Mouse (Mus musculus) hindbrain, embryonic 11.5 days (tissue): ENCODE data around the gene A730015C16Rik. TPM values are rescaled to one million over a fixed set of nuclear protein-coding genes. Genes with fewer than 3 reads are reported as not detected.
A peak's percentile ranks its signal among the peaks of the same experiment; 100 is the strongest.

Source experiments
- ATAC-seq: fragments of 200-750 bp; cut with Nextera tagmentation; 2 replicates; pipeline ENCODE4 v1.8.0; 2017; ENCODE audit warnings: mild to moderate bottlenecking, moderate TSS enrichment, moderate library complexity; ENCODE audit not compliant: low FRiP score
- DNase-seq: peaks from one replicate; pipeline ENCODE4 v3.0.0-alpha.2; 2015; ENCODE audit warnings: low spot score
- H3K27ac ChIP-seq: fragments of 300-500 bp; sonication (generic); 2 replicates; pipeline ENCODE4 v1.5.1; 2014; ENCODE audit warnings: mild to moderate bottlenecking, low read depth, low read length
- H3K27me3 ChIP-seq: fragments of 300-500 bp; sonication (generic); 2 replicates; pipeline ENCODE4 v1.6.1; 2014; ENCODE audit warnings: mild to moderate bottlenecking, low read length, moderate library complexity, mixed read lengths; ENCODE audit not compliant: control insufficient read depth, insufficient read depth
- H3K36me3 ChIP-seq: fragments of 300-500 bp; sonication (generic); 2 replicates; pipeline ENCODE4 v1.6.1; 2014; ENCODE audit warnings: mild to moderate bottlenecking, low read length, moderate library complexity, mixed read lengths; ENCODE audit not compliant: control insufficient read depth, insufficient read depth
- H3K4me1 ChIP-seq: fragments of 300-500 bp; sonication (generic); replicated peaks from 2 replicates; pipeline ENCODE4 v1.6.1; 2014; ENCODE audit warnings: low read length, mixed read lengths; ENCODE audit not compliant: control insufficient read depth, insufficient read depth
- H3K4me2 ChIP-seq: fragments of 300-500 bp; sonication (generic); replicated peaks from 2 replicates; pipeline ENCODE4 v1.6.1; 2014; ENCODE audit warnings: mild to moderate bottlenecking, low read depth, low read length
- H3K4me3 ChIP-seq: fragments of 300-500 bp; sonication (generic); 2 replicates; pipeline ENCODE4 v1.5.1; 2014; ENCODE audit warnings: low read depth, low read length
- H3K9ac ChIP-seq: fragments of 300-500 bp; sonication (generic); 2 replicates; pipeline ENCODE4 v1.6.1; 2014; ENCODE audit warnings: low read depth, low read length
- H3K9me3 ChIP-seq: fragments of 300-500 bp; sonication (generic); 2 replicates; pipeline ENCODE4 v1.6.1; 2016; ENCODE audit warnings: low read length; ENCODE audit not compliant: control insufficient read depth
- WGBS: fragments of 180-500 bp; shearing (Covaris S2); extraction: QIAGEN DNeasy Blood & Tissue Kit; methylation state at CpG from one replicate; pipeline ENCODE4 v1.1.7; 2014; 5-methylcytosine and 5-hydroxymethylcytosine counted together
- polyA plus RNA-seq: library from polyadenylated mRNA; unstranded; fragments of >200 nt; fragmentation: Nextera tagmentation; extraction: Ambion mirVana; gene quantifications from 2 replicates; pipeline ENCODE4 v1.2.1, GENCODE M21; 2014

The A730015C16Rik gene
- 1.5 and 3.3 TPM in 2 replicates for polyA plus RNA-seq

DNA sequence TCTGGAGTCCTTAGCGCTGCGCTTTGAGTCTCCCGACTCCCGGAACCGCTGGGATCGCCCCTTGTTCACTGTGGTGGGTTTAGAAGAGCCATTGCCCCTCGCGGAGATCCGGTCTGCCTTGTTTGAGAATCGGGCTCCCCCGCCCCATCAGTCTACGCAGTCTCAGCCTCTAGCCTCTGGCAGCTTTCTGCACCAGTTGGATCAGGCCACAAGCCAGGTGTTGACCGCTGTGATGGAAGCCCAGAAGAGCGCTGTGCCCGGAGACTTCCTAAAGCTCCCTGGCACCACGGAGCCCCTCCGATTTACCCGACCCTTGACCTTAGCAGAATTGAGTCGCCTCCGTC is at the start of gene A730015C16Rik:
Gene A730015C16Rik (minus strand): TSS at position 115 of the 344 bp plus-strand sequence.
- peak within 1 kb of the TSS; percentile 77 for H3K27ac ChIP-seq
- no peaks in the 10 kb centered on the region for H3K27me3 ChIP-seq
- WGBS, result 10% methylated on average over 20 of the region's 20 CpGs
- peak within 1 kb of the TSS; percentile 77 for H3K9ac ChIP-seq
- no peaks in the 10 kb centered on the region for H3K36me3 ChIP-seq
- no peaks in the 10 kb centered on the region; the same call in 1 of the 2 replicates for H3K4me1 ChIP-seq
- ATAC-seq, result peak; percentile 26; the same call in 1 of the 2 replicates
- no peak for DNase-seq
- no peaks in the 10 kb centered on the region for H3K9me3 ChIP-seq
- peak within 1 kb of the TSS; percentile 94 for H3K4me3 ChIP-seq
- H3K4me2 ChIP-seq, result peak within 1 kb of the TSS; percentile 95

DNA sequence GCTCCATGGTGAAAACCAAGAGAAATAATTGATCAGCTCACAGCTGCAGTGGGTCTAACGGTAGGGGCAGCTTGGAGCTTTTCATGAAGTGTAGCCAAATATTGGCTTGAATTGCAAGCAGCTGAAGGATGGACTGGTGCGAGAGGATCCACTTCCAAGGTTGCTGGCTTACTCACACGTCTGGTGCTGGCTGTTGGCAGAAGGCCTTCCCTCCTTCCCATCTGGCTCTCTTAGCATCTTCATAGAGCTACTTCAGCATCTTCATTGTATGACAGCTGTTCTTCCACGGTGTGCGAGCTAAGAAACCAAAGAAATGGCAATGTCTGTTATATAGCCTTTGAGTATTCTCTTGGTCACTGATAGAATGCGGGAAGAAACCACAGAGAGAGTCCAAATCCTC is 42.5 kb upstream of the A730015C16Rik start:
- WGBS, result 90% methylated on average over 6 of the region's 6 CpGs
- Histone ChIP-seq H3K27ac (no peak overlapping the region), H3K27me3 (no peaks in the 10 kb centered on the region), H3K36me3 (no peaks in the 10 kb centered on the region), H3K9ac (no peak overlapping the region), H3K4me2 (no peak overlapping the region), H3K4me1 (no peaks in the 10 kb centered on the region), H3K9me3 (no peaks in the 10 kb centered on the region), H3K4me3 (no peak overlapping the region)
- DNase-seq (no peak), ATAC-seq (no peak)

- no peak overlapping the region for H3K4me2 ChIP-seq
- no peaks in the 10 kb centered on the region for H3K27me3 ChIP-seq
- H3K4me1 ChIP-seq, result no peaks in the 10 kb centered on the region
- H3K4me3 ChIP-seq, result no peak overlapping the region
- H3K36me3 ChIP-seq, result no peaks in the 10 kb centered on the region
- ATAC-seq (no peak), DNase-seq (no peak)
- H3K27ac ChIP-seq, result no peak overlapping the region
- no peak overlapping the region for H3K9ac ChIP-seq
- no peaks in the 10 kb centered on the region for H3K9me3 ChIP-seq
- 94% methylated on average over 4 of the region's 4 CpGs for WGBS
Observed at GRCm38 (mm10) chr4:108887456-108887855, 39.0 kb upstream of the A730015C16Rik start.

GRCm38 (mm10) chr4:108883815-108884214 is 35.4 kb upstream of the A730015C16Rik start:
- Histone ChIP-seq H3K36me3 (no peaks in the 10 kb centered on the region), H3K27ac (no peak overlapping the region), H3K9me3 (no peaks in the 10 kb centered on the region), H3K4me1 (0 out of 2 replicates have a peak, but pooled peaks cover 2% of the 10 kb centered on the region), H3K27me3 (no peaks in the 10 kb centered on the region), H3K9ac (no peak overlapping the region), H3K4me2 (no peak overlapping the region), H3K4me3 (no peak overlapping the region)
- 60% methylated on average over 13 of the region's 13 CpGs for WGBS
- DNase-seq, result no peak
- ATAC-seq, result no peak

DNA sequence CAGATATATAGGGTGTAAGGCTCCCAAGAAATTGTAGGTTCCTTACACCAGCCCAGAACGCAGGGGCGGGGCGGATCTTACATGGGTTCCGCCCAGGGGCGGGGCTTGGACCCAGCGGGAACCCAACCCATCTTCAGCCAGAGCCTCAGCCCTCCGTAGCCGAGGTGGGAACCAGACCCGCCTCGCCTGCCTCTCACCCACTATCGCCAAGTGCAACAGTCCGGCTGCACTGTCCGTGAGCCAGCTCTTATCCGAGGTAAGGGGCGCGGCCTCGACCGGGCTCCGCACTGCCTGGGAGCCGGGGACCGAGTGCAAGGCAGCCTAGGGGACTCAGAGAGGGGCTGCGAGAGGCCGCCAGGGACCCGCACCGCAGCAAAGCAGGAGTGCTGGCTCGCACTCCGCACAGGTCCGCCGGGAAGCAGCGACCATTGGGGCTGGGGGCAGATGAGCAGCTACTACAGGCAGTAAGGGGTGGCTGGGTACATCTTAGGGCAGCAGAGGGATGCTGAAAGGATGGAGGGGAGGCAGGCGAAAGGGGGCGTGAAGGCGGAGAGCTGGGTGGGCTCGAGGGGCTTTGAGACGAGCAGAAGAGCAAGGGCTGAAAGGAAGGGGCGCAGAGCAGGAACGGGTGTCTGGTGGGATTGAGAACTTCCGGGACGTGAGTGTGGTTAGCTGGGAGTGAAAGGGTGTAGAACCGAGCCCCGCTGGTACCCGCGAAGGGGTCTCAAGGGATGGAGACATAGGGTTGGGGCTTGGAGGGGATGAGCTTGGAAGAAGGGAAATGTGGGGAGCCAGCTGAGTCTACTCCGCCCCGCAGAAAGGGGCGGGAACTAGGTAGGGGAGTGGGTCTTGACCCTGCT is 30.8 kb upstream of the A730015C16Rik start, which contains the start of gene Rab3b:
Gene Rab3b (plus strand): TSS at position 101 of the 860 bp plus-strand sequence.
- peak; percentile 83 for DNase-seq
- WGBS, result under 1% methylated on average over 46 of the region's 46 CpGs
- Histone ChIP-seq H3K9me3 (no peaks in the 10 kb centered on the region), H3K27ac (0 out of 2 replicates have a peak within 1 kb of the TSS, but pooled peaks have one; percentile 4), H3K4me2 (peak within 1 kb of the TSS; percentile 98), H3K36me3 (no peaks in the 10 kb centered on the region), H3K27me3 (no peaks in the 10 kb centered on the region), H3K9ac (peak within 1 kb of the TSS; percentile 75), H3K4me3 (peak within 1 kb of the TSS; percentile 69), H3K4me1 (0 out of 2 replicates have a peak, but pooled peaks cover 2% of the 10 kb centered on the region)
- ATAC-seq, result peak; percentile 91

- Histone ChIP-seq H3K27ac (no peak overlapping the region), H3K4me1 (0 out of 2 replicates have a peak, but pooled peaks cover 2% of the 10 kb centered on the region), H3K9ac (no peak overlapping the region), H3K9me3 (no peaks in the 10 kb centered on the region), H3K4me3 (no peak overlapping the region), H3K36me3 (no peaks in the 10 kb centered on the region), H3K27me3 (no peaks in the 10 kb centered on the region), H3K4me2 (no peak overlapping the region)
- 85% methylated on average over 6 of the region's 6 CpGs for WGBS
- ATAC-seq (no peak), DNase-seq (no peak)
Observed at GRCm38 (mm10) chr4:108877901-108878300, 29.5 kb upstream of the A730015C16Rik start.

DNA sequence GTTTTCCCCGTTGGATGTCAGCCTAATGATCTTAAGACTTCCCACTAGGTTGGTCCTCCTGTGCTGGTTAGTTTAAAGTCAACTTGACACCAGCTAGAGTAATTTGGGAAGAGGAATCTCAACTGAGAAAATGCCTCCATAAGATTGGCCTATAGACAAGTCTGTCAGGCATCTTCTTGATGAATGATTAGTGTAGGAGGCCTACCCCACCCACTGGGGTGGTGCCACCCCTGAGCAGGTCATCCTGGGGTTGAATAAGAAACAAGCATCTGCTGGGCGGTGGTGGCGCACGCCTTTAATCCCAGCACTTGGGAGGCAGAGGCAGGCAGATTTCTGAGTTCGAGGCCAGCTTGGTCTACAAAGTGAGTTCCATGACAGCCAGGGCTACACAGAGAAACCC is 25.3 kb upstream of the A730015C16Rik start:
- Histone ChIP-seq H3K9me3 (no peaks in the 10 kb centered on the region), H3K9ac (no peak overlapping the region), H3K36me3 (no peaks in the 10 kb centered on the region), H3K4me2 (no peak overlapping the region), H3K4me3 (no peak overlapping the region), H3K4me1 (no peaks in the 10 kb centered on the region), H3K27me3 (no peaks in the 10 kb centered on the region), H3K27ac (no peak overlapping the region)
- DNase-seq (no peak), ATAC-seq (no peak)
- WGBS, result 95% methylated on average over 5 of the region's 5 CpGs

- ATAC-seq, result peak; percentile 63
- H3K27me3 ChIP-seq, result no peaks in the 10 kb centered on the region
- no peak overlapping the region; the same call in 1 of the 2 replicates for H3K9ac ChIP-seq
- no peak overlapping the region for H3K27ac ChIP-seq
- no peaks in the 10 kb centered on the region for H3K9me3 ChIP-seq
- H3K4me1 ChIP-seq, result no peaks in the 10 kb centered on the region
- H3K4me3 ChIP-seq, result no peak overlapping the region
- H3K36me3 ChIP-seq, result no peaks in the 10 kb centered on the region
- H3K4me2 ChIP-seq, result no peak overlapping the region
- DNase-seq, result peak; percentile 92
- 35% methylated on average over 10 of the region's 10 CpGs for WGBS
Observed at GRCm38 (mm10) chr4:108869730-108870374, 21.4 kb upstream of the A730015C16Rik start.
